Mouse (Mus musculus): ENCODE measurements around the gene Rasa3.

The Rasa3 gene

GRCm38 (mm10) chr8:13649154-13649515 is 28.3 kb downstream of the Rasa3 start:
- DNase-seq (ENCODE audit: low read depth, low spot score): no peak

- peak; percentile 55 for DNase-seq (ENCODE audit: low read depth, low spot score)
These were observed 28.8 kb downstream of the Rasa3 start for GRCm38 (mm10) chr8:13648377-13649153.

- DNase-seq (ENCODE audit: low read depth, low spot score): no peak
These were observed 29.8 kb downstream of the Rasa3 start for GRCm38 (mm10) chr8:13647591-13647990.

GRCm38 (mm10) chr8:13644932-13645676 is 32.3 kb downstream of the Rasa3 start:
- peak; percentile 85 for DNase-seq (ENCODE audit: low read depth, low spot score)

- peak; percentile 69 for DNase-seq (ENCODE audit: low read depth, low spot score)
These were observed 33.2 kb downstream of the Rasa3 start for GRCm38 (mm10) chr8:13644155-13644554.

- DNase-seq (ENCODE audit: low read depth, low spot score): no peak
These were observed 34.7 kb downstream of the Rasa3 start for GRCm38 (mm10) chr8:13642659-13643181.

- no peak for DNase-seq (ENCODE audit: low read depth, low spot score)
These were observed 36.2 kb downstream of the Rasa3 start for GRCm38 (mm10) chr8:13641206-13641605.

GRCm38 (mm10) chr8:13640452-13640883 is 36.9 kb downstream of the Rasa3 start:
- peak; percentile 51 for DNase-seq (ENCODE audit: low read depth, low spot score)

- DNase-seq (ENCODE audit: low read depth, low spot score): no peak
These were observed 44.3 kb downstream of the Rasa3 start for GRCm38 (mm10) chr8:13633107-13633506.

- no peak for DNase-seq (ENCODE audit: low read depth, low spot score)
These were observed 45.1 kb downstream of the Rasa3 start for GRCm38 (mm10) chr8:13632309-13632708.

- DNase-seq (ENCODE audit: low read depth, low spot score): no peak
These were observed 46.6 kb downstream of the Rasa3 start for GRCm38 (mm10) chr8:13630754-13631153.

GRCm38 (mm10) chr8:13630171-13630570 is 47.2 kb downstream of the Rasa3 start:
- DNase-seq (ENCODE audit: low read depth, low spot score): no peak

- no peak for DNase-seq (ENCODE audit: low read depth, low spot score)
These were observed 47.9 kb downstream of the Rasa3 start for GRCm38 (mm10) chr8:13629351-13630090.

- DNase-seq (ENCODE audit: low read depth, low spot score): no peak
These were observed 49.3 kb downstream of the Rasa3 start for GRCm38 (mm10) chr8:13628067-13628466.

GRCm38 (mm10) chr8:13627591-13627990 is 49.8 kb downstream of the Rasa3 start:
- no peak for DNase-seq (ENCODE audit: low read depth, low spot score)

GRCm38 (mm10) chr8:13626114-13626513 is 51.3 kb downstream of the Rasa3 start:
- no peak for DNase-seq (ENCODE audit: low read depth, low spot score)

- no peak for DNase-seq (ENCODE audit: low read depth, low spot score)
These were observed 52.0 kb downstream of the Rasa3 start for GRCm38 (mm10) chr8:13625281-13625970.

GRCm38 (mm10) chr8:13624863-13625262 is 52.5 kb downstream of the Rasa3 start:
- DNase-seq (ENCODE audit: low read depth, low spot score): no peak

GRCm38 (mm10) chr8:13623911-13624421 is 53.4 kb downstream of the Rasa3 start:
- DNase-seq (ENCODE audit: low read depth, low spot score): peak; percentile 89

GRCm38 (mm10) chr8:13623038-13623750 is 54.2 kb downstream of the Rasa3 start:
- no peak for DNase-seq (ENCODE audit: low read depth, low spot score)
